Mouse (Mus musculus) olfactory bulb, adult 2 months (tissue): ENCODE measurements around the gene Fbxl8. TPM values are rescaled to one million over a fixed set of nuclear protein-coding genes. Genes with fewer than 3 reads are reported as not detected.
A peak's percentile ranks its signal among the peaks of the same experiment; 100 is the strongest.
"Not testable (repeated sequence)": the region's sequence is repeated elsewhere in the genome, so short reads cannot be mapped to it uniquely, and the experiment has no call there.

Experiments used
- H3K27ac ChIP-seq: fragments of 200-500 bp; 2 replicates; pipeline ENCODE4 v1.5.1; 2012; ENCODE audit warnings: low read depth, low read length; ENCODE audit not compliant: insufficient read depth
- H3K4me1 ChIP-seq: fragments of 200-500 bp; 2 replicates; pipeline ENCODE4 v1.6.1; 2012; ENCODE audit warnings: low read length; ENCODE audit not compliant: control insufficient read depth, insufficient read depth
- H3K4me3 ChIP-seq: fragments of 200-500 bp; 2 replicates; pipeline ENCODE4 v1.5.1; 2012; ENCODE audit warnings: mild to moderate bottlenecking, low read depth, low read length, moderate library complexity; ENCODE audit not compliant: insufficient read depth
- CTCF ChIP-seq: fragments of 200-500 bp; IDR thresholded peaks from 2 replicates; pipeline ENCODE4 v1.5.1; 2012; ENCODE audit warnings: low read depth, mild to moderate bottlenecking, low read length, moderate library complexity; ENCODE audit not compliant: insufficient read depth
- POLR2A ChIP-seq: fragments of 200-500 bp; IDR thresholded peaks from 2 replicates; pipeline ENCODE4 v1.6.1; 2012; ENCODE audit warnings: mild to moderate bottlenecking, low read depth, low read length, moderate library complexity; ENCODE audit not compliant: insufficient read depth
- WGBS: fragments of 180-500 bp; shearing (Covaris S2); methylation state at CpG from one replicate; pipeline ENCODE4 v1.1.7; 2018; 5-methylcytosine and 5-hydroxymethylcytosine counted together
- polyA plus RNA-seq: library from polyadenylated mRNA; stranded (reverse); fragments of >200 nt; gene quantifications from 2 replicates; pipeline ENCODE4 v1.2.4, GENCODE M21; 2012; ENCODE audit warnings: low replicate concordance; ENCODE audit not compliant: missing spikeins, insufficient read depth, insufficient read length

Gene Fbxl8
- not detected in 2 replicates for polyA plus RNA-seq

DNA sequence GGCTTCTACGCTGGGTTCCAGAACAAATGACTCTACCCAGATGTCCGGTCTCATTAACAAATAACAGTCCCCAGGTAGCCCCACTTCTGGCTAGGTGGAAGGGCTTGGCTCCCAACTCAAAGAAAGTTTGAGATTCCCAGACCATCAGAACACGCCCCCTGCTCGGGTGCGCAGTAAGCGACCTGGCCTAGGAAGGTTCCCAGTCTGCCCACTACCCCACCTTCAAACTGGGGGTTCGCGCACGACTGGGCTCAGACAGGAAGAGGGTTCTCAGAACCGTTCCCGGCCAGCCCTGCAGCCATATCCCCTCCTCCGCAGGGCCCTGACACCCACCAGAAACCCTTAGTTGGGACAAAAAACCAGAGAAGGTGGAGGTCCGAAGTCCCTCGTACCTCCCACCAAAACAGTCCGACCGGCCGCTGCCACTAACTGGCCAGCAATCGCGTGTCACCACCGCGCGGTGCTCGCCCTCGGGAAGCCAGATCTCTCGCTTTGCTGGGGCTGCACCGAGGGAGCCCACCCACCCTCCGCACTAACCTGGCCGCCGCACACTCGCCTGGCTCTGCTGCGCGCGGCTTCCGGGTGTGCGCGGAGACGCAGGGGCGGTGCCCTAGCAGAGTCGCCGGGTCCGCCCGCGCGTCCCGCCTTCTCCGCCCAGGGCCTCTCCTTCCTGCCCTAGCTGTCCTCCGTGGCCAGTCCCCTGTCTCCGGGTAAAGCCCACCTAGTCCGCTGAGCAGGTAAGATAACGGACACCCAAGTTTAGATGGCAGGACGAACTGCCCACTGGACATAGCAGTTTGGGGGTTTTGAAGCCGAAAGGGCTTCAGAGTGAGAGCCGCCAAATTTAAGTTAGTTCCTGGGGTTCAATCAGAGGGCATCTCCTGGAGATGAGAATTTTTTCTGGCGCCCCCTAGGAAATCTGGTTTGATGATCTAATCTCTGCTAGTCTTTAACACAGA is at the start of gene Fbxl8, which contains the start of gene Tradd:
Gene Fbxl8, plus strand, starts transcription at position 625 of the 959 bp plus-strand sequence.
Gene Tradd, minus strand, starts transcription at position 586 of the 959 bp plus-strand sequence.
- H3K4me1 ChIP-seq, result peaks cover 28% of the 10 kb centered on the region
- peak within 1 kb of the TSS; percentile 54 for H3K4me3 ChIP-seq
- TF ChIP-seq POLR2A, result peak; percentile 29; the same call in 1 of the 2 replicates
- TF ChIP-seq CTCF, result no peak
- 2% methylated on average over 54 of the region's 54 CpGs for WGBS
- no peak within 1 kb of the TSS for H3K27ac ChIP-seq

GRCm38 (mm10) chr8:105217926-105218522 is 46.4 kb upstream of the Fbxl8 start:
- H3K4me3 ChIP-seq, result no peak overlapping the region
- H3K4me1 ChIP-seq, result no peaks in the 10 kb centered on the region
- no peak overlapping the region for H3K27ac ChIP-seq
- no peak for TF ChIP-seq POLR2A
- TF ChIP-seq CTCF, result no peak
- 81% methylated on average over 5 of the region's 5 CpGs for WGBS

GRCm38 (mm10) chr8:105223850-105224249 is 40.6 kb upstream of the Fbxl8 start:
- Histone ChIP-seq H3K4me1 (peaks cover 8% of the 10 kb centered on the region; the same call in 1 of the 2 replicates), H3K4me3 (no peak overlapping the region), H3K27ac (no peak overlapping the region)
- 40% methylated on average over 7 of the region's 7 CpGs for WGBS
- TF ChIP-seq CTCF (no peak), POLR2A (no peak)

DNA sequence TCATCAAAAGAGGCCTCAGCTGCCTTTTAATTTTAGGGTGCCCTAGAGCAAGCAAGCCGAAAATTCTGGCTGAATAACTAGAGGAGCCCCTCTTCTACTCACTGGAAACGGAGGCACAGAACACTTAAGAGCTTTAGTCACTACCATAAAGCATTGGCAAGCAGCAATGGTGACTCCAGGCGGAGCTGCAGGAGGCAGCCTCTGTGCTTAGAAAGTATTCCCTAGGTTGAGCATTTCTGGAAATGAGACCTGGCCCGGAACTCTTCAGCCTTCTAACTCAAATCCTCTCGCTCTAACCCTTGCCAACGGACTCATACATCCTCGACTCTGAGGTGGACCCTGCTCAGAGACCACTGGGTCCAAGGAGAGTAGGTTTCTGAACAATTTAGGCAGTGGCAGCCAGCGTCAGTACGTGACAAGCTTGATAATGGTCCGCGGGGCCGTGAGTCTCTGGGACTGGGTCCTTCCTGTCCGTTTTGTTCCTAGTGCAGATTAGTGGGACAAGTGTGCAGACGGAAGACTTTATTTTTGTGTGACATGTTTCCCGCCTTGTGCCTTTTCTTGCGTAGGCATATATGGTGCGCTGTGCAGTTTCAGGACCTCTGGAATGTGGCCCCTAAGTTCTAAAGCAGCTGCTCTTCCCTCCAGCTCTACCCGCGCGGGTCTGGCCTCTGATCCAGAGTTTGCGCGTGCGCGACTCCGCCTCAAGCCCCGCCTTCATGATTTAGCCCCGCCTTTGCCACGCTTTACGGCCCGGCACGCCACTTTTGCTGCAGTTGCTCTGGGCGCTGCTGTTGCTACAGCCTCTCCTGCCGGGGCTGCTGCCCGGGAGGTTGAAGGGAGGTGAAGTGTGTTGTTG is 39.8 kb upstream of the Fbxl8 start, which contains the start of gene D230025D16Rik:
Gene D230025D16Rik, plus strand, starts transcription at position 733 of the 859 bp plus-strand sequence.
- Histone ChIP-seq H3K27ac (peak within 1 kb of the TSS; percentile 83), H3K4me1 (peaks cover 8% of the 10 kb centered on the region; the same call in 1 of the 2 replicates), H3K4me3 (peak within 1 kb of the TSS; percentile 85)
- TF ChIP-seq POLR2A (peak; percentile 94), CTCF (no peak)
- under 1% methylated on average over 34 of the region's 34 CpGs for WGBS

- H3K27ac ChIP-seq, result no peak overlapping the region
- peak overlapping the region; percentile 85 for H3K4me3 ChIP-seq
- H3K4me1 ChIP-seq, result peaks cover 8% of the 10 kb centered on the region; the same call in 1 of the 2 replicates
- WGBS, result under 1% methylated on average over 27 of the region's 27 CpGs
- TF ChIP-seq CTCF (no peak), POLR2A (no peak; the same call in 1 of the 2 replicates)
These were observed 39.2 kb upstream of the Fbxl8 start for GRCm38 (mm10) chr8:105225272-105225593.

DNA sequence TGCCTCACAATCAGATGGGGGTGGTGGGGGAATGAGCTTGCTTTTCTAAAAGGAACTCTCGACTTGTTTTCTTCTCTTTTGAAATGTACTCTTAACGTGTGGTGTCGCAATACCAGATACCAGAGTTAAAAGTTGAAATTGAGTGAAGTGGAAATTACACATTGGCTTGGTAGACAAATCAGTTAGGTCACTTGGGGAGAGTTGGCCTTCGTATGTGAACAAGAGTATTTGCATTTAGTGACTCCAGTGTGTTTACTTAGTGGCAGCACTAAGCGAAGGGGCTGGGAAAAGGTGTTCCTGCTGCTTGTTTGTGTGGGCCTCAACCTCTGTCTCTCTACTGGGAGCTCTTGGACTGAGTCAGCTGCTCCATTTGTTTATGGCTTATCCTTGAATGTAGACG is 38.5 kb upstream of the Fbxl8 start:
- Histone ChIP-seq H3K27ac (no peak overlapping the region), H3K4me3 (no peak overlapping the region), H3K4me1 (peaks cover 8% of the 10 kb centered on the region; the same call in 1 of the 2 replicates)
- 9% methylated on average over 6 of the region's 6 CpGs for WGBS
- TF ChIP-seq POLR2A, result no peak
- no peak for TF ChIP-seq CTCF

- Histone ChIP-seq H3K27ac (no peak overlapping the region), H3K4me1 (no peaks in the 10 kb centered on the region), H3K4me3 (no peak overlapping the region)
- TF ChIP-seq CTCF, result no peak
- TF ChIP-seq POLR2A, result no peak
- WGBS, result 72% methylated on average over 12 of the region's 12 CpGs
These were observed 32.7 kb upstream of the Fbxl8 start for GRCm38 (mm10) chr8:105231503-105232320.

GRCm38 (mm10) chr8:105232321-105232693 is 32.1 kb upstream of the Fbxl8 start:
- 94% methylated on average over 4 of the region's 4 CpGs for WGBS
- H3K27ac ChIP-seq, H3K4me3 ChIP-seq, H3K4me1 ChIP-seq: not testable (repeated sequence)
